Mouse (Mus musculus) testis, adult 2 months (tissue): Measurements from ENCODE around the gene Ripk1.

Experiments used
- CTCF ChIP-seq: fragments of 200-500 bp; IDR thresholded peaks from 2 replicates; pipeline ENCODE4 v1.5.1; 2012; ENCODE audit warnings: low read depth, mild to moderate bottlenecking, inconsistent platforms, low read length, moderate library complexity; ENCODE audit not compliant: control insufficient read depth, insufficient read depth, insufficient replicate concordance
- POLR2A ChIP-seq: fragments of 200-500 bp; IDR thresholded peaks from 2 replicates; pipeline ENCODE4 v1.6.1; 2012; ENCODE audit warnings: low read depth, mild to moderate bottlenecking, inconsistent platforms, low read length, moderate library complexity; ENCODE audit not compliant: control insufficient read depth

- TF ChIP-seq CTCF (no peak), POLR2A (no peak)
Measured at GRCm38 (mm10) chr13:34078500-34079280, 76.5 kb downstream of the Ripk1 start.
